Mouse (Mus musculus) v-Abl transformed pro-B cells (cell line): ENCODE measurements around the gene Msi2.

Source experiments
- in situ Hi-C, 2 experiments: fragments of 400-800 bp; cut with MboI; formaldehyde crosslinking; loops; one replicate each; pipeline ENCODE4 v1.15.1; 2025; ENCODE audit not compliant: unreplicated experiment in 2 of 2

Msi2 gene

GRCm38 (mm10) chr11:88363481-88363880, 354.8 kb downstream of the Msi2 start:
- in situ Hi-C loops: no loop called here

- in situ Hi-C loops: no loop called here
Measured at GRCm38 (mm10) chr11:88359736-88360135, 358.6 kb downstream of the Msi2 start.

GRCm38 (mm10) chr11:88357325-88357724, 361.0 kb downstream of the Msi2 start:
- in situ Hi-C loops: no loop called here

GRCm38 (mm10) chr11:88356598-88357290, 361.6 kb downstream of the Msi2 start:
- in situ Hi-C loops: no loop called here

- in situ Hi-C loops: no loop called here
Measured at GRCm38 (mm10) chr11:88356016-88356415, 362.3 kb downstream of the Msi2 start.

GRCm38 (mm10) chr11:88354771-88355170, 363.5 kb downstream of the Msi2 start:
- in situ Hi-C loops: no loop called here

- in situ Hi-C loops: no loop called here
Measured at GRCm38 (mm10) chr11:88351722-88352473, 366.4 kb downstream of the Msi2 start.

GRCm38 (mm10) chr11:88348690-88349089, 369.6 kb downstream of the Msi2 start:
- in situ Hi-C loops: no loop called here

- in situ Hi-C loops: no loop called here
Measured at GRCm38 (mm10) chr11:88348056-88348455, 370.3 kb downstream of the Msi2 start.

- in situ Hi-C loops: no loop called here
Measured at GRCm38 (mm10) chr11:88346066-88346465, 372.2 kb downstream of the Msi2 start.

- in situ Hi-C loops: no loop called here
Measured at GRCm38 (mm10) chr11:88337926-88338325, 380.4 kb downstream of the Msi2 start.

GRCm38 (mm10) chr11:88334893-88335292, 383.4 kb downstream of the Msi2 start:
- in situ Hi-C loops: no loop called here

- in situ Hi-C loops: no loop called here
Measured at GRCm38 (mm10) chr11:88332309-88332934, 385.9 kb downstream of the Msi2 start.

GRCm38 (mm10) chr11:88331722-88332121, 386.6 kb downstream of the Msi2 start:
- in situ Hi-C loops: no loop called here

- in situ Hi-C loops: no loop called here
Measured at GRCm38 (mm10) chr11:88330799-88331198, 387.5 kb downstream of the Msi2 start.

GRCm38 (mm10) chr11:88328813-88329595, 389.3 kb downstream of the Msi2 start:
- in situ Hi-C loops: no loop called here

GRCm38 (mm10) chr11:88327016-88327415, 391.3 kb downstream of the Msi2 start:
- in situ Hi-C loops: no loop called here

- in situ Hi-C loops: no loop called here
Measured at GRCm38 (mm10) chr11:88318850-88319249, 399.5 kb downstream of the Msi2 start.

- in situ Hi-C loops: no loop called here
Measured at GRCm38 (mm10) chr11:88315393-88315792, 402.9 kb downstream of the Msi2 start.

GRCm38 (mm10) chr11:88314471-88314870, 403.8 kb downstream of the Msi2 start:
- in situ Hi-C loops: no loop called here

- in situ Hi-C loops: no loop called here
Measured at GRCm38 (mm10) chr11:88313512-88313911, 404.8 kb downstream of the Msi2 start.
